Mouse (Mus musculus): ENCODE results near the gene Kank1.

Gene Kank1

GRCm38 (mm10) chr19:25405987-25406386 lies 169.2 kb downstream of the Kank1 start:
- DNase-seq (ENCODE audit: low spot score in 2 of 2): no peak

DNA sequence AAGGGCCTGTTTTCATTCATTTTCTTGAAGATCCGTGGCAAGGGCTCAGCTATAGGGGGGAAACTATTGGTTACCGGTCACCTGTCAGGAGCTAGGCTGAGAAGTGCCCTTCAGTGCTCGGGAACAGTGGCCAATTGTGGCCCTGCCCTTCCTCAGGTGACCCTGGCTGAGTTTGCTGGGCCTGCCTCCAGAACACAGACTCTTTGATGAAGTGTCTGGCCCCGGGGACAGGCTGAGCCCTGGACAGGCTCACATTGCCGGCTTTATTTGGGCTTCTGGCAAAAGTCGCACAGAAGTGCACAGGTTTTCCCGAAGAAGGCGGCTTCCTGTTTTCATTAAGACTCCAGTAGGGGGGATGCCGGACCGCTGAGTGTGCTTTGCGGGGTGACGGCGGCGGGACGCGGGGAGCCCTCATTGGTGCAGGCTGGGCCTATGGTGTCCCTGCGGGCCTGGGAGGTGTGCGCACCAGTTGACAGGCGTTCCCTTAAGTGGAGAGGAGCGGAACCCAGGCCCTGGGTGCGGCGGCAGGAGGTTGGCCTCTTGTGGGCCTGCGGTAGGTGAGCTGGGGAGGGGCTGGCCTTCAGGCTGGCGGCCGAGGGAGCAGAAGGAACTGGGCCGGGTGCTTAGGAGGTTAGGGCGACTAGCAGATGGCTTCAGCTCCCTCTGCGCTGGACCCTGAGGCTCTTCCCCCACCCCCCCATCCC lies 169.9 kb downstream of the Kank1 start:
- DNase-seq (ENCODE audit: low spot score in 2 of 2): peak; percentile 62 to 68

- DNase-seq (ENCODE audit: low spot score in 2 of 2): no peak
Measured at GRCm38 (mm10) chr19:25407185-25407886, 170.6 kb downstream of the Kank1 start.

DNA sequence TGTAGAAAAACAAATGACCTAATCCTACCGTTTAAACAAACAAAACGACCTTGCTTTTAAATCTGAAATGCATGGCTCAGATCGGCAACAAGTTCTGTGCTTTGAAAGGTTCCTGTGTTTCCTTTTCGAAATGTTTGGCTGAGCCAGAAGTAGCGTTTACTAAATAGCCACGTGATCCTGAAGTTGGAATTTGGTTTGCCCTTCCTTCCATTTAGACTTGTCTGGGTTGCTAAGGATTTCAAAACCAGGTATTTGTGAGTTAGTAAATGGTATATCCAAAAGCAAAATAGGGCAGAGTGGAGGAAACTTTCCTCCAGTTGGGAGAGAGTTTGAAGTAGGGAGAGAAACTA lies 171.1 kb downstream of the Kank1 start:
- no peak for DNase-seq (ENCODE audit: low spot score in 2 of 2)

GRCm38 (mm10) chr19:25409239-25409638 lies 172.5 kb downstream of the Kank1 start:
- no peak for DNase-seq (ENCODE audit: low spot score in 2 of 2)

GRCm38 (mm10) chr19:25411353-25411752 lies 174.6 kb downstream of the Kank1 start:
- DNase-seq (ENCODE audit: low spot score in 2 of 2): peak; percentile 68 to 72

- no peak for DNase-seq (ENCODE audit: low spot score in 2 of 2)
Measured at GRCm38 (mm10) chr19:25415448-25415847, 178.7 kb downstream of the Kank1 start.

DNA sequence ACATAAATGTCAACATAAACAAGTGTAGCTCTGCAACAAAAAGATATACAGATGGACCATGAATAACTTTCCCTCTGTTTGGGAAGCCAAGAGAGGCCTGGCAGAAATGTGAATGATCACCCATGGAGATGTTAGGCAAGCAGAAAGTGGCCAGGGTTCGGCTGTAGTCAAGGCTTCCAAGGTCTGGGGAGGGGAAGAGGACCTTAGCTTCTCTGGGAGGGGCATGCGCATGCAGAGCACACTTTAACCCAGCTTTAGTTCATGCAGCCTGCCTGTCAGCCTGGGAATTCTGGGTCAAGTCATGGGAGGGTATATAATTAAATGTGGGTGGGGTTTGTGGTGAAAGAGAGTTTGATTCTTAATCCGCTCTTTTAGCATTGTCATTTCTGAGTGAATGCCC lies 180.9 kb downstream of the Kank1 start:
- no peak for DNase-seq (ENCODE audit: low spot score in 2 of 2)

DNA sequence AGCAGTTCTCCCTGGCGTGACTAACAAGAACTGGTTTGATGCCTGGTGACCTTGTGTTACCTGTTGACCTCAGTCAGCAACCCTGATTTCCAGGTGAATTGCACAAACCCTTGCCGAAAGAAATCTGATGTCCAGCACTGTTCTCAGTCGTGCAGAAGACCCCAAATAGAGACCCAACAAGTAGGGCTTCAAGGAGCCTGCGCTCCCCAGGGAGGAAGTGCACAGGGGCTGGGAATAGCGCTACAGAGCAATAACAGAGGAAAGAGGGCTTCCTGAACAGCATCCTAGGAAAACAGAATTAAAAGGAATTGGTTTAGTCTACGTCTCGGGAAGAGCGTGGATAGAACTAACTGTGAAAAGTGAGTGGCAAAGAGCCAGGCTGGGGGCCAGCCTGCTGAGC lies 183.2 kb downstream of the Kank1 start:
- DNase-seq (ENCODE audit: low spot score in 2 of 2): no peak

GRCm38 (mm10) chr19:25422096-25422495 lies 185.3 kb downstream of the Kank1 start:
- DNase-seq (ENCODE audit: low spot score in 2 of 2): no peak

DNA sequence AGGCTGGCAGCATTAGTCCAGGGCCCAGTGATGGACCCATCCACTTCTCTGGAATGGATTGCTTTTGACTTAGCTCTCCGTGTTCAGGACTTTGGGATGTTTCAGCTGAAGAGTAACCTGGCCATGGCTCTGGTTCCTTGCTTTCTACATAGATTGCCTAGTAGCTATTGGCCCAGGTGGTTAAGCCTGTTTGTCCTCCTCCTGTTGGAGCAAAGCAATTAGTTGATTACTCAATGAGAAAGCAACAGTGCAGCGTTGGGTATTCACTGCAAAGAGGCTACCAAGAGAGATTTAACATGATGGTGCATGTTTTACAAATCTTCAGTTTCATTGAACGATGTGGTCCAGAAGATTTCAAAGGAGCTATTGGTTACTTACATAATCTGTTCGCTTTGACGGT lies 186.6 kb downstream of the Kank1 start:
- DNase-seq (ENCODE audit: low spot score in 2 of 2): no peak

GRCm38 (mm10) chr19:25426431-25426830 lies 189.7 kb downstream of the Kank1 start:
- no peak for DNase-seq (ENCODE audit: low spot score in 2 of 2)

DNA sequence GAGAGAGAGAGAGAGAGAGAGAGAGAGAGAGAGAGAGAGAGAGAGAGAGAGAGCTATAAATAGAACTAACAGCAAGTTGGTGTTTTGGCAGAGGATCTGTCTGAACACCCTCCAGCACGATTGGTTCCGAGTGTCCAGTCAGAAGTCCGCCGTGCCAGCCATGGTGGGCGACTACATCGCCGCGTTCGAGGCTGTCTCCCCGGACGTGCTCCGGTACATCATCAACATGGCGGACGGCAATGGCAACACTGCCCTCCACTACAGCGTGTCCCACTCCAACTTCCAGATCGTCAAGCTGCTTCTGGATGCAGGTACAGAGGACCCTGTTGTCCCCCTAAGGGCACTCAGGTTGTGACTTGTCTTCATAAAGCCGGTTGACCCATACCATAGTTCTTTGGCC lies 191.1 kb downstream of the Kank1 start:
- DNase-seq (ENCODE audit: low spot score in 2 of 2): no peak

DNA sequence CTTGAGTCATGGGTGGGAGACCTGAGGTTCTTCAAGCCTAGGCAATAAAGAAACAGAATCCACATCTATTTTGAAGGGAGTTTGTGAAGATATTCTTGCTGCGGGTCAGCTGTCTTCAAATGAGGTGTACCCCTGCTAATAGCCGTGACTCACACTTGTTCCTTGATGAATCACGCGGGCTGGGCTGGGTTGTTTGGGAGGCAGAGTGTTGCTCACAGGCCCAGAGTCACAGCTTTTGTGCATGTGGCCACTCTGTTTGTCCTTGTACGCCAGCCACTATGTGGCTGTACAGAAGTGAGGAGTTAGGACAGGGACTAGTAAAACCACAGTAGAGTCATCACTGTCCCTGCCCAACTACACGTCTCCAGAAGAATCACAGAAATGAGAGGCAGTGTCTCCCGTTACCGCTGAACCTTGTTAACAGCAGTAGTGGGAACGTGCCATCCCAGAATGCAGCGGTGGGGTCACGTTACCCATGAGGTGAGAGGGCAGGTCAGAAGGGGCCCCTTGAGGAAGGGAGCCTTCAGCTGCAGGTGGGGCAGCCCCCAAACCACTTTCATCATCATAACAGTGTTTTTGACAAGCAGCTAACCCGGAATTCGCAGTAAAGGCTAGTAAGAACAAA lies 191.7 kb downstream of the Kank1 start:
- DNase-seq (ENCODE audit: low spot score in 2 of 2): no peak

DNA sequence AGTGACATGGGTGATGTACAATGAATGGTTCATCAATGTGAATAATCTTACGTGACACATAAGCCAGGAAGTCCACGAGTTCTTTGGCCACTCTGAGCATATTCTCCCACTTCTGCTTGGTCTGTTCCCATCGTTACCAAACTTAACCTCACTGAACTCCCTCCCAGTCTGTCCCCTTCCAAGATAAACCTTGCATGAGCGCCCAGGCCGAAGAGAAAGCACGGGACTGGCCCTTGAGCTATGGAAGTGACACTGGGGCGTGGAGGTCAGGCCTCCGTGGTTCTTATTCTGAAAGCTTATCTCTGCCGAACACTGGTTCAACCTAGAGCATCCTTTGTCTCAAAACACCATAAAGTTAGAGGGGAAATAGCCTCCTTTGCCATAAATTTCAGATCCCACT lies 194.7 kb downstream of the Kank1 start:
- DNase-seq (ENCODE audit: low spot score in 2 of 2): no peak

- DNase-seq (ENCODE audit: low spot score in 2 of 2): no peak
Measured at GRCm38 (mm10) chr19:25431909-25432308, 195.1 kb downstream of the Kank1 start.

DNA sequence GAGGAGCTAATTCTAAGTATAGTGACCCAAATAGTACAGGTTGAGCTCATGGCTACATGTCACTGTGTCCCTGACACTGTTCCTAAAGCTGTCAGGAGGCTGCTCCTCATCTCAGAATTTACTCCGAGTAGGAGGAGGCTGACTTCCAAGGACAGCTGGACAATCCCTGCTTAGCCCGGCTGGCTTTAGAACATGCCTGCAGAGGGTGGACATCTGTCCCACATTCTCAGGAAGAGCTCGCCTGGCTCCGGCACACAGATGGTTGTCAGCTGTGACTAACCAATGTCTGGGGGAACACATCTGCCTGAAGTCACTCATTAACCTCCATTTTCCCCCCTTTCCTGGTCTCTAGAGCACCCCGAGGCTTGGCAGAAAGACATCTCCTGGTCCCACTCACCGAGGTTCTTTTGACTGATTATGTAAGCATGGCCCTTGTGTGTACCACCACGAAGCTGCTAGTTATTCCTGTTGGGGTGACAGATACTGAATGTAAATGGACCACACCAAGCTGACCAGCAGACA lies 196.5 kb downstream of the Kank1 start:
- DNase-seq (ENCODE audit: low spot score in 2 of 2): no peak

DNA sequence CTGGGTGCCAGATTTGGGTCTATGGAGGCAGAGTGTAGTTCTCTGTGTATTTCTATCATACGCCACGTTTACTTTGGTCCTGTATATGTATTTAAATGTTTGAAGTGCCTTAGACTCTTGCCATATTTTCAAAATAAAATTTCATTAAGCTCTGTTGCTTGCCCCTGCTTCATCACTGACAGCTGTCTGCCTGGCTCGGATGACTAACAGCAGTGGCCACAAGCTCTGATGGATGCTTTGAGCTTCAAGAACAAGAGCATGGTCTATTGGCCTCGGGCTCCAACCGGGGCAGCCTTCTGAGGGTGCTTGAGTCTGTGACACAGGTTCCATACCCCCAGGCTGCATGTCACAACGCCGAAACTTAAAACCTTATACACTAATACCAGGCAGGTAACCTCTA lies 197.6 kb downstream of the Kank1 start:
- no peak for DNase-seq (ENCODE audit: low spot score in 2 of 2)

DNA sequence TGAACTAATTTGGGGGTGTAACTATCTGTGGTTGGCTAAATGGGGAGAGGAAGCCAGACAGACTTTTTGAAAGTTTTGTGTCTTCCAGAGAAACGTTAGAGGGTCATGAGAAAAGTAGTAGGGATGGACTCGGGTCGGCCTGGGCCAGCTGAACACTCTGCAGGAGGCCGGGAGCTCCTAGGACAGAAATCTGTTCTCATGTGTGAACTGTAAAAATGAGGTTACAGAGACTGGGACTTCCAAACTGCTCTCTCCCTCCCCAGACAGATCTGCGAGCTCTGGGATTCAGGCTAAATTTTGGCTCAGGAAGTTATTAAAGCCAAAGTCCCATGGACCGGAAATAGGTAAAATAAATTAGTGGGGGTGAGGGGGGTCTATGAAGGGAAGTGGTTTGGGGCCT lies 198.0 kb downstream of the Kank1 start:
- DNase-seq (ENCODE audit: low spot score in 2 of 2): no peak

GRCm38 (mm10) chr19:25435412-25435811 lies 198.6 kb downstream of the Kank1 start:
- no peak for DNase-seq (ENCODE audit: low spot score in 2 of 2)

- no peak for DNase-seq (ENCODE audit: low spot score in 2 of 2)
Measured at GRCm38 (mm10) chr19:25436175-25436574, 199.4 kb downstream of the Kank1 start.

DNA sequence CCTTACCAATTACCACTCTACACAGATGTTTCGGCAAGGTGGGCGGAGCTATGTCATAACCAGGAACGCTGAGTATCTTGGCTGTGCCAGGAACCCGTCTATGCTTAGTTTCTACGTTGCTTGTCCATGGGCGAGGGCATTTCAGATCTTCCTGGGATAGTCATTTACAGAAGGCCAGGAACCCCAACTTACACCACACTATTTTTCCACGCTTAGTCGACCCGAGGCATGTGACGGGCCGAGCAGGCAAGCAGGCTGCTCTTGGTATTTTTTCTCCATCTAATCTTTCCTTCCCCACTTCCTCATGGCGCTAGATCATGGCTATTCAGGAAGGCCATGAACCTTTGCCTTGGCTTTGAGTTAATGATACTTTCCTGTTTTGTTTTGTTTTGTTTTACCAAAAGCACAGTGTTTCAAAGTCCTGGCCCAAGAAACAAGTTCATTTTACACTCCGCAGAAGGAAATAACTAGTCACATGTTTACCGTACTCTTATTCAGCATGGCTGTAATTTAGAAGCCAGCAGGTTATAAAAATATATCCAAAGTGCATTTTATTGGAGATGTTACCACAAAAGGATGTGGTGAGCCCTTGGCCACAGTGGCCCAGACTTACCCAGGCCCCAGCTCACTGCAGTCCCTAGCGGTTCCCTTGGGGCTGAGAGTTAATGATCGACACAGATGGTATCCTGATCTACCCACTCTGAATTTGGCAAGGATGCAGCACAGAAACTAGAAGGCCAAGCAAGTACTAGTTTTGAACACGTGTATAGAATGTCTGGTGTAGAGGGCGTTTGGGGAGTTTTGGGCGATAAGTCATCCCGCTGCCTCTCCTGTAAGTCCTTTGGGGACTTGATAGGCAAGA lies 200.2 kb downstream of the Kank1 start:
- no peak for DNase-seq (ENCODE audit: low spot score in 2 of 2)

All from right cerebral cortex, postnatal 10 days (tissue).